Mouse (Mus musculus): ENCODE measurements at regions not wholly inside any gene's neighbourhood (a gene's known extent, or its start where the extent isn't known, plus 50 kb on each side); places are given as distances from the start of the nearest gene placed in this dataset.

- DNase-seq (ENCODE audit: low spot score in 2 of 2) = no peak
These were observed 58.7 kb downstream of the Mycn start for GRCm38 (mm10) chr12:12882931-12883553.

GRCm38 (mm10) chr12:12878031-12878430 lies 63.7 kb downstream of the Mycn start:
- no peak for DNase-seq (ENCODE audit: low spot score in 2 of 2)

GRCm38 (mm10) chr12:12877539-12877938 lies 64.2 kb downstream of the Mycn start:
- peak; percentile 23 to 25 for DNase-seq (ENCODE audit: low spot score in 2 of 2)

- DNase-seq (ENCODE audit: low spot score in 2 of 2) = peak in 1 of 2 experiments; percentile 8
These were observed 65.6 kb downstream of the Mycn start for GRCm38 (mm10) chr12:12875976-12876745.

- DNase-seq (ENCODE audit: low spot score in 2 of 2) = no peak
These were observed 68.2 kb downstream of the Mycn start for GRCm38 (mm10) chr12:12873551-12873950.

GRCm38 (mm10) chr12:12872974-12873373 lies 68.7 kb downstream of the Mycn start:
- no peak for DNase-seq (ENCODE audit: low spot score in 2 of 2)

- peak; percentile 53 to 56 for DNase-seq (ENCODE audit: low spot score in 2 of 2)
These were observed 70.4 kb downstream of the Mycn start for GRCm38 (mm10) chr12:12871272-12871671.

GRCm38 (mm10) chr12:12866590-12866989 lies 75.1 kb downstream of the Mycn start:
- no peak for DNase-seq (ENCODE audit: low spot score in 2 of 2)

GRCm38 (mm10) chr12:12850681-12851080 lies 91.0 kb downstream of the Mycn start:
- no peak for DNase-seq (ENCODE audit: low spot score in 2 of 2)

- no peak for DNase-seq (ENCODE audit: low spot score in 2 of 2)
These were observed 95.0 kb downstream of the Mycn start for GRCm38 (mm10) chr12:12846716-12847115.

- DNase-seq (ENCODE audit: low spot score in 2 of 2) = no peak
These were observed 99.3 kb downstream of the Mycn start for GRCm38 (mm10) chr12:12842247-12842957.

- no peak for DNase-seq (ENCODE audit: low spot score in 2 of 2)
These were observed 100.1 kb downstream of the Mycn start for GRCm38 (mm10) chr12:12841385-12842238.

- DNase-seq (ENCODE audit: low spot score in 2 of 2) = no peak
These were observed 100.9 kb downstream of the Mycn start for GRCm38 (mm10) chr12:12840661-12841384.

- no peak for DNase-seq (ENCODE audit: low spot score in 2 of 2)
These were observed 103.9 kb downstream of the Mycn start for GRCm38 (mm10) chr12:12837775-12838174.

- DNase-seq (ENCODE audit: low spot score in 2 of 2) = no peak
These were observed 113.7 kb downstream of the Mycn start for GRCm38 (mm10) chr12:12827821-12828641.

- DNase-seq (ENCODE audit: low spot score in 2 of 2) = no peak
These were observed 114.3 kb downstream of the Mycn start for GRCm38 (mm10) chr12:12827379-12827778.

- no peak for DNase-seq (ENCODE audit: low spot score in 2 of 2)
These were observed 115.3 kb downstream of the Mycn start for GRCm38 (mm10) chr12:12826431-12826830.

- DNase-seq (ENCODE audit: low spot score in 2 of 2) = no peak
These were observed 115.9 kb downstream of the Mycn start for GRCm38 (mm10) chr12:12825842-12826241.

GRCm38 (mm10) chr12:12821473-12821872 lies 120.2 kb downstream of the Mycn start:
- DNase-seq (ENCODE audit: low spot score in 2 of 2) = no peak

All from frontal cortex, postnatal 10 days (tissue).